Mouse (Mus musculus) ovary, adult 18-20 months (tissue): ENCODE data around the gene Lrr1.
"Not testable (repeated sequence)": the region's sequence is repeated elsewhere in the genome, so short reads cannot be mapped to it uniquely, and the experiment has no call there.

Experiments used
- DNase-seq: peaks from one replicate; pipeline ENCODE4 v3.0.0; 2022; ENCODE audit warnings: low spot score, mixed read lengths

Lrr1 gene

GRCm38 (mm10) chr12:69168461-69169106 lies at the start of gene Lrr1:
TSS of gene Lrr1 (plus strand) at chr12:69168814.
- DNase-seq: peak; percentile 67

GRCm38 (mm10) chr12:69119908-69120307 lies 48.7 kb upstream of the Lrr1 start:
- DNase-seq: no peak

- DNase-seq: no peak
Observed at GRCm38 (mm10) chr12:69122801-69123200, 45.8 kb upstream of the Lrr1 start.

- DNase-seq: no peak
Observed at GRCm38 (mm10) chr12:69125066-69125465, 43.5 kb upstream of the Lrr1 start.

GRCm38 (mm10) chr12:69127170-69127569 lies 41.4 kb upstream of the Lrr1 start:
- DNase-seq: no peak

GRCm38 (mm10) chr12:69127626-69128025 lies 41.0 kb upstream of the Lrr1 start:
- DNase-seq: no peak

GRCm38 (mm10) chr12:69129634-69130310 lies 38.8 kb upstream of the Lrr1 start:
- no peak for DNase-seq

- no peak for DNase-seq
Observed at GRCm38 (mm10) chr12:69130486-69130885, 38.1 kb upstream of the Lrr1 start.

GRCm38 (mm10) chr12:69131267-69131666 lies 37.3 kb upstream of the Lrr1 start:
- DNase-seq: no peak

GRCm38 (mm10) chr12:69131981-69132380 lies 36.6 kb upstream of the Lrr1 start:
- DNase-seq: no peak

GRCm38 (mm10) chr12:69139201-69139600 lies 29.4 kb upstream of the Lrr1 start:
- no peak for DNase-seq

- DNase-seq: no peak
Observed at GRCm38 (mm10) chr12:69139841-69140240, 28.8 kb upstream of the Lrr1 start.

GRCm38 (mm10) chr12:69143460-69143859 lies 25.2 kb upstream of the Lrr1 start:
- DNase-seq: no peak

- no peak for DNase-seq
Observed at GRCm38 (mm10) chr12:69147166-69147735, 21.4 kb upstream of the Lrr1 start.

GRCm38 (mm10) chr12:69150049-69150448 lies 18.6 kb upstream of the Lrr1 start:
- DNase-seq: no peak

- DNase-seq: no peak
Observed at GRCm38 (mm10) chr12:69155923-69156322, 12.7 kb upstream of the Lrr1 start.

- no peak for DNase-seq
Observed at GRCm38 (mm10) chr12:69156436-69156835, 12.2 kb upstream of the Lrr1 start.

- DNase-seq: no peak
Observed at GRCm38 (mm10) chr12:69157107-69157506, 11.5 kb upstream of the Lrr1 start.

GRCm38 (mm10) chr12:69158366-69158764 lies 10.2 kb upstream of the Lrr1 start:
- no peak for DNase-seq

- peak; percentile 96 for DNase-seq
Observed at GRCm38 (mm10) chr12:69158765-69159577, 9.6 kb upstream of the Lrr1 start, which contains the start of gene Rps29. TSS of gene Rps29 (minus strand) at chr12:69159186.

- DNase-seq: no peak
Observed at GRCm38 (mm10) chr12:69159578-69159940, 9.1 kb upstream of the Lrr1 start.

- not testable (repeated sequence) for DNase-seq
Observed at GRCm38 (mm10) chr12:69160677-69161076, 7.9 kb upstream of the Lrr1 start.

- DNase-seq: not testable (repeated sequence)
Observed at GRCm38 (mm10) chr12:69163586-69163985, 5.0 kb upstream of the Lrr1 start.
